Mouse (Mus musculus) ES-Bruce4 (cell line): ENCODE results near the gene Serpini1.
A peak's percentile ranks its signal among the peaks of the same experiment; 100 is the strongest.

Experiments
- CTCF ChIP-seq: IDR thresholded peaks from one replicate; pipeline ENCODE4 v1.8.1; 2011; ENCODE audit warnings: low read depth, low read length
- EP300 ChIP-seq: IDR thresholded peaks from 2 replicates; pipeline ENCODE4 v1.6.1; 2011; ENCODE audit warnings: low read depth, low read length; ENCODE audit not compliant: insufficient read depth
- POLR2A ChIP-seq: IDR thresholded peaks from one replicate; pipeline ENCODE4 v1.8.1; 2011; ENCODE audit warnings: low read length; ENCODE audit not compliant: insufficient read depth

- peak; percentile 41 for TF ChIP-seq POLR2A
- no peak for TF ChIP-seq CTCF
- TF ChIP-seq EP300, result no peak
Measured at GRCm38 (mm10) chr3:75556695-75557291, 554 bp upstream of the Serpini1 start, which contains the start of gene Pdcd10.
